14 mouse cellular contexts compared by ENCODE assay signal in the genomic region with DNA sequence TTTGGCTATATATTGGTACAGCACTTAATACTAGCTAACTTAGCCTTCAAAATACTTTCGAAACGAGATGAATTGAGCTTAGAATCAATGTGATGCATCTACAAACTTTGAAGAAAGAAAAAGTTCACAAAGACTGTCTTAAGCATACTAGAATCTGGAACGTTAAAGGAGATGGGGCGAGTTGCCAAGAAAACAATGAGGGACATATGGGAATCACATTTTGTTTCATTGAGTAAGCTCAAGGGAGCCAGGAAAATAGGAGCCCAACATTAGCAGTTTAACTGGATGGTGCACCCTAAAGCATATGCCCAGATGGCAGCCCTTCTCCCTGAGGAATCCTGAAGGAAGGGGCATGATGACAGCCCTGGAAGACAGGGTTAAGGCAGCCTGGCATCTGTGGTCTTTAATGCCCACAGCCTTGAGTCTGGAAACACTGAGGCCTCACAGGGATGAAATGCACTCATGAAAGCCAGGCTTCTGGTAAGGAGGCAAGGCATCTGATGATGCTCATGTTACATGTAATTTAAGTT.
A peak's percentile ranks its signal among the peaks of the same experiment; 100 is the strongest.
DNase-seq lines count a peak whose midpoint lies in the region; ATAC-seq and TF ChIP-seq lines count a peak whose summit lies in the region.
"Had no signal": no experiment of that assay in that cellular context is flagged by ENCODE, and none has a peak within 500 bp of the region (broad histone marks: within the 10 kb centered on the region; RNA-seq: fewer than 3 reads in every experiment).

No protein-coding gene starts in this region.

- H3K9ac ChIP-seq in forebrain, embryonic 14.5 days (ENCODE audit: low read length) = no peak overlapping the region
- no peak overlapping the region for H3K9ac ChIP-seq in forebrain, embryonic 11.5 days (ENCODE audit: low read length)
- H3K9ac ChIP-seq in lung, embryonic 14.5 days = no peak overlapping the region
- H3K9ac ChIP-seq in embryonic facial prominence, embryonic 12.5 days = no peak overlapping the region
- H3K9ac ChIP-seq: limb, embryonic 15.5 days had no signal

- no peaks in the 10 kb centered on the region for H3K36me3 ChIP-seq in forebrain, embryonic 14.5 days (ENCODE audit: control insufficient read depth, insufficient read depth, low read length)
- no peaks in the 10 kb centered on the region for H3K36me3 ChIP-seq in forebrain, embryonic 11.5 days (ENCODE audit: control insufficient read depth, insufficient read depth, low read length)
- no peaks in the 10 kb centered on the region for H3K36me3 ChIP-seq in lung, embryonic 14.5 days (ENCODE audit: insufficient read depth)
- no peaks in the 10 kb centered on the region for H3K36me3 ChIP-seq in embryonic facial prominence, embryonic 12.5 days
- H3K36me3 ChIP-seq: limb, embryonic 15.5 days had no signal

- no peak for TF ChIP-seq CTCF in lung, embryonic 14.5 days (IDR thresholded peaks at IDR 0.05; ENCODE audit: low read depth)
- no peak for TF ChIP-seq CTCF in lung, adult 2 months (IDR thresholded peaks at IDR 0.05; ENCODE audit: insufficient read depth, low read length)

- no peak for TF ChIP-seq POLR2A in lung, adult 2 months (IDR thresholded peaks at IDR 0.05; ENCODE audit: borderline replicate concordance, extremely low read depth, low read depth, low read length)

- no peaks in the 10 kb centered on the region for H3K4me1 ChIP-seq in forebrain, embryonic 14.5 days (ENCODE audit: control insufficient read depth, insufficient read depth, low read length)
- no peaks in the 10 kb centered on the region for H3K4me1 ChIP-seq in forebrain, embryonic 11.5 days (replicated peaks; ENCODE audit: control insufficient read depth, insufficient read depth, low read length)
- H3K4me1 ChIP-seq in lung, embryonic 14.5 days (ENCODE audit: insufficient read depth) = no peaks in the 10 kb centered on the region
- H3K4me1 ChIP-seq in lung, adult 2 months (ENCODE audit: control insufficient read depth, insufficient read depth, low read length) = no peaks in the 10 kb centered on the region
- peaks cover 5% of the 10 kb centered on the region; the same call in 1 of the 2 replicates for H3K4me1 ChIP-seq in embryonic facial prominence, embryonic 12.5 days
- H3K4me1 ChIP-seq: megakaryocyte, embryonic 14.5 days had no signal

- H3K4me3 ChIP-seq in forebrain, embryonic 14.5 days (ENCODE audit: low read depth, low read length) = no peak overlapping the region
- no peak overlapping the region for H3K4me3 ChIP-seq in forebrain, embryonic 11.5 days (ENCODE audit: low read depth, low read length)
- no peak overlapping the region for H3K4me3 ChIP-seq in lung, embryonic 14.5 days (ENCODE audit: low read depth, low read length)
- no peak overlapping the region for H3K4me3 ChIP-seq in lung, adult 2 months (replicated peaks; ENCODE audit: extremely low read depth, low read depth, low read length)
- no peak overlapping the region for H3K4me3 ChIP-seq in embryonic facial prominence, embryonic 12.5 days
- H3K4me3 ChIP-seq: limb, embryonic 15.5 days; megakaryocyte, embryonic 14.5 days had no signal

- no peaks in the 10 kb centered on the region for H3K9me3 ChIP-seq in forebrain, embryonic 14.5 days (replicated peaks; ENCODE audit: control insufficient read depth, low read length)
- H3K9me3 ChIP-seq in forebrain, embryonic 11.5 days (ENCODE audit: control insufficient read depth, low read length) = no peaks in the 10 kb centered on the region
- no peaks in the 10 kb centered on the region for H3K9me3 ChIP-seq in lung, embryonic 14.5 days (ENCODE audit: low read depth, low read length)
- H3K9me3 ChIP-seq in embryonic facial prominence, embryonic 12.5 days = no peaks in the 10 kb centered on the region
- H3K9me3 ChIP-seq: limb, embryonic 15.5 days; megakaryocyte, embryonic 14.5 days had no signal

- ATAC-seq in forebrain, embryonic 14.5 days = no peak
- ATAC-seq in forebrain, embryonic 11.5 days (replicated peaks; ENCODE audit: low FRiP score) = no peak
- no peak for ATAC-seq in lung, embryonic 14.5 days (ENCODE audit: insufficient read depth)
- ATAC-seq in embryonic facial prominence, embryonic 12.5 days (ENCODE audit: insufficient number of reproducible peaks, insufficient read depth, low FRiP score, low TSS enrichment) = no peak

- H3K4me2 ChIP-seq in forebrain, embryonic 14.5 days (ENCODE audit: low read length) = no peak overlapping the region
- H3K4me2 ChIP-seq in forebrain, embryonic 11.5 days (ENCODE audit: low read depth, low read length, severe bottlenecking) = no peak overlapping the region
- no peak overlapping the region for H3K4me2 ChIP-seq in lung, embryonic 14.5 days
- H3K4me2 ChIP-seq in embryonic facial prominence, embryonic 12.5 days (replicated peaks) = no peak overlapping the region
- H3K4me2 ChIP-seq: limb, embryonic 15.5 days had no signal

- no peaks in the 10 kb centered on the region for H3K27me3 ChIP-seq in forebrain, embryonic 14.5 days (replicated peaks; ENCODE audit: control insufficient read depth, insufficient read depth, low read length)
- no peaks in the 10 kb centered on the region for H3K27me3 ChIP-seq in forebrain, embryonic 11.5 days (ENCODE audit: control insufficient read depth, insufficient read depth, low read length)
- H3K27me3 ChIP-seq in lung, embryonic 14.5 days (ENCODE audit: insufficient read depth, low read length) = no peaks in the 10 kb centered on the region
- no peaks in the 10 kb centered on the region for H3K27me3 ChIP-seq in embryonic facial prominence, embryonic 12.5 days
- H3K27me3 ChIP-seq: limb, embryonic 15.5 days; megakaryocyte, embryonic 14.5 days had no signal

- 78% methylated on average over 4 of the region's 4 CpGs for WGBS in forebrain, embryonic 14.5 days
- 86% methylated on average over 4 of the region's 4 CpGs for WGBS in forebrain, embryonic 11.5 days
- 73% methylated on average over 4 of the region's 4 CpGs for WGBS in lung, embryonic 14.5 days
- WGBS in lung, adult 2 months = 77% methylated on average over 4 of the region's 4 CpGs
- 65% methylated on average over 4 of the region's 4 CpGs for WGBS in embryonic facial prominence, embryonic 12.5 days

- no peak overlapping the region for H3K27ac ChIP-seq in forebrain, embryonic 14.5 days (ENCODE audit: low read depth, low read length)
- no peak overlapping the region for H3K27ac ChIP-seq in forebrain, embryonic 11.5 days (ENCODE audit: low read depth, low read length)
- H3K27ac ChIP-seq in lung, embryonic 14.5 days (ENCODE audit: low read depth) = no peak overlapping the region
- 0 out of 2 replicates have a peak overlapping the region, but pooled peaks have one; percentile 63 for H3K27ac ChIP-seq in embryonic facial prominence, embryonic 12.5 days
- H3K27ac ChIP-seq: limb, embryonic 15.5 days had no signal

- DNase-seq in forebrain, embryonic 14.5 days (ENCODE audit: low spot score) = peak; percentile 19
- DNase-seq in forebrain, embryonic 11.5 days (ENCODE audit: low spot score) = no peak
- DNase-seq in lung, embryonic 14.5 days = peak; percentile 65
- no peak for DNase-seq in lung, adult 2 months
- DNase-seq in layer of hippocampus, postnatal 14 days (ENCODE audit: low spot score in 2 of 2) = peak; percentile 5 to 32
- DNase-seq in gastrocnemius, postnatal 10 days = no peak
- no peak for DNase-seq in spleen, postnatal 36 days (ENCODE audit: low spot score in 2 of 2)
- DNase-seq: B cell, adult 2 months; kidney, adult 18-20 months; kidney, postnatal 4 days; thymus, adult 2 months had no signal

Comparison
In these comparisons a context has a peak if more than half of its experiments do, and no peak if none do; other contexts are left out.
1. DNase-seq: peak in forebrain, embryonic 14.5 days (single experiment), lung, embryonic 14.5 days (single experiment) and layer of hippocampus, postnatal 14 days (2 of 2); none in forebrain, embryonic 11.5 days (single experiment), lung, adult 2 months (single experiment), gastrocnemius, postnatal 10 days (single experiment) and spleen, postnatal 36 days (0 of 2).